Mouse (Mus musculus) embryonic facial prominence, embryonic 10.5 days (tissue): Measurements from ENCODE around the gene Eri2. TPM values are rescaled to one million over a fixed set of nuclear protein-coding genes. Genes with fewer than 3 reads are reported as not detected.
A peak's percentile ranks its signal among the peaks of the same experiment; 100 is the strongest.
"Not testable (repeated sequence)": the region's sequence is repeated elsewhere in the genome, so short reads cannot be mapped to it uniquely, and the experiment has no call there.

Experiments used
- DNase-seq: peaks from one replicate; pipeline ENCODE4 v3.0.0-alpha.2; 2017; ENCODE audit warnings: low spot score
- H3K27ac ChIP-seq: fragments of 300-500 bp; sonication (generic); replicated peaks from 2 replicates; pipeline ENCODE4 v1.5.1; 2016; ENCODE audit warnings: mild to moderate bottlenecking
- H3K27me3 ChIP-seq: fragments of 300-500 bp; sonication (generic); replicated peaks from 2 replicates; pipeline ENCODE4 v1.6.1; 2016; ENCODE audit warnings: low read depth, mild to moderate bottlenecking; ENCODE audit not compliant: poor library complexity, severe bottlenecking
- H3K36me3 ChIP-seq: fragments of 300-500 bp; sonication (generic); replicated peaks from 2 replicates; pipeline ENCODE4 v1.6.1; 2016; ENCODE audit warnings: mild to moderate bottlenecking, moderate library complexity
- H3K4me1 ChIP-seq: fragments of 300-500 bp; sonication (generic); 2 replicates; pipeline ENCODE4 v1.6.1; 2016
- H3K4me3 ChIP-seq: fragments of 300-500 bp; sonication (generic); 2 replicates; pipeline ENCODE4 v1.5.1; 2016; ENCODE audit warnings: mild to moderate bottlenecking, moderate library complexity
- H3K9me3 ChIP-seq: fragments of 300-500 bp; sonication (generic); 2 replicates; pipeline ENCODE4 v1.6.1; 2016; ENCODE audit warnings: mild to moderate bottlenecking
- WGBS: fragments of 180-500 bp; shearing (Covaris S2); methylation state at CpG from one replicate; pipeline ENCODE4 v1.1.7; 2016; 5-methylcytosine and 5-hydroxymethylcytosine counted together
- polyA plus RNA-seq: library from polyadenylated mRNA; unstranded; fragments of >200 nt; fragmentation: Nextera tagmentation; extraction: Ambion mirVana; gene quantifications from 2 replicates; pipeline ENCODE4 v1.2.1, GENCODE M21; 2016

The Eri2 gene
- polyA plus RNA-seq, 1 experiment from 2014 or later, result 28.1 TPM

DNA sequence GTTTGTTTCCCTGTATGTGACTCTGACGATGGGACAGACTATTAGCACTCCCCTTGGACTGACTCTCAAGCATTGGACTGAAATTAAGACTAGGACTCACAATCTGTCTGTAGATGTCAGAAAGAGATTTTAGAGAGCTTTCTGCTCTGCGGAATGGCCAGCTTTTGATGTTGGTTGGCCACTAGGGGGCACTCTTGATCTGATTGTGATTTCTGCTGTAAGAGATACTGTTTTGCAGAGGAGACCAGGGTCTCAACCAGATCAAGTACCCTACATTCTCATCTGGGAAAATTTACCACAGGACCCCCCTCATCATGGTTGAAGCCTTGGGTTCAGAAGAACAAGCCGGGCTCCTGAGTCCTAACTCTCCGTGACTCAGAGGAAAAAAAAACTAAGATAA is 62.6 kb downstream of the Eri2 start:
- 84% methylated on average over 4 of the region's 4 CpGs for WGBS
- peak; percentile 24 for DNase-seq

GRCm38 (mm10) chr7:119727621-119728020 is 66.2 kb downstream of the Eri2 start:
- Histone ChIP-seq H3K36me3 (no peaks in the 10 kb centered on the region), H3K4me3 (no peak overlapping the region), H3K4me1 (no peaks in the 10 kb centered on the region), H3K27me3 (no peaks in the 10 kb centered on the region), H3K27ac (no peak overlapping the region), H3K9me3 (no peaks in the 10 kb centered on the region; the same call in 1 of the 2 replicates)
- 93% methylated on average over 2 of the region's 2 CpGs for WGBS
- no peak for DNase-seq

More for the DNA sequence above, 62.6 kb downstream of the Eri2 start:
- not testable (repeated sequence) for H3K27ac ChIP-seq, H3K9me3 ChIP-seq, H3K36me3 ChIP-seq, H3K4me3 ChIP-seq, H3K4me1 ChIP-seq, H3K27me3 ChIP-seq

DNA sequence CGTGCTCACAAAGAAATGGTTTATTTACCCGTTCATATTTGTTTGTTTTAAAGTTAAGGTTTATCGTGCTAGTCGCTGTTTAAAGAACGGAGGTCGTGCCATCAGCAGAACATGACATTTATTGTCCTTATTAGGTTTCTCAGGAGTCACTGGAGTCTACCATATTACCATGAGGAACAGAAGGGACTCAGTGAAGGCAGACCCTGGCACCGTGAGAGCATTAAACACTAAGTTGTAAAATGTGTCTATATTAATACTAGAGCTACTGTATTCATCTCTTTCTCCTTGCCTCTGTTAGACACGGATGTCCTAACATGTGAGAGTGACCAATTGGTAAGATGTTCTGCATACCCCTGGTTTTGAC is 72.9 kb downstream of the Eri2 start:
- Histone ChIP-seq H3K9me3 (no peaks in the 10 kb centered on the region), H3K27ac (peak overlapping the region; percentile 93; the same call in 1 of the 2 replicates), H3K4me3 (peak overlapping the region; percentile 96), H3K27me3 (no peaks in the 10 kb centered on the region), H3K36me3 (peaks cover 32% of the 10 kb centered on the region), H3K4me1 (peaks cover 8% of the 10 kb centered on the region)
- DNase-seq, result no peak
- WGBS, result 17% methylated on average over 8 of the region's 8 CpGs

DNA sequence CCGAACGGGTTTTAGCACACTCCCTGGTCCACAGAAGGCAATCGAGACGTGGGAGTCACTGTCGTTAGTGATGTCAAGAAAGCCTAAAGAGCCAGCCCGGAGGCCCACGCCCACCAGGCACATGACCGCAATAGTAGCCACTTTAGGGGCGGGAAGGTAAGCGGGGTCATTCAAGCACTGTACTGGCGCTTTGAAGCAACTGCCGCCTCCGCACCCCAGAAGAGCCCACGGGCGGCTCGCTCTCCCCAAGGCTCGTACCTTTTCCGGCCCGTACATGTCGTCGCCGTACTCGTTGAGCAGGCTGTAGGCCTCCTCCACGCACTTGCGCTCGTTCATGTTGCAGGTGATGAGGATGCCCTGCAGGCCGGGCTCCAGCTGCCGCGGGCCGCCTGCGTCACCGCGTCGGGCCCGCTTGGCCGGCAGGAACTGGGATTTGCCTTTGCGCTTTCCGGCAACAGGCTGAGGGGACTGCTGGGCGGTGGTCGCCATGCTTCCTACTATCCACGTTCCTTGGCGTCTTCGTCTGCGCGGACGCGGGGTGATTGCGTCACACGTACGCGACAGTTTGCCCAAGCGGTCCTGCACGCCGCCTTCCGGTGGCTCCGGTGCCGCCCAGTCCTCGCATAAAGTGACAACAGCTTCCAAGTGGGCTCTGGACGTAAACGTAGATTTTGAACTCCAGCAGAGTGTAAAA is 73.5 kb downstream of the Eri2 start, which contains the start of gene Thumpd1:
Gene Thumpd1 (minus strand): TSS at position 546 of the 694 bp plus-strand sequence.
- Histone ChIP-seq H3K9me3 (no peaks in the 10 kb centered on the region), H3K4me1 (peaks cover 8% of the 10 kb centered on the region), H3K36me3 (peaks cover 38% of the 10 kb centered on the region), H3K27me3 (no peaks in the 10 kb centered on the region), H3K4me3 (peak within 1 kb of the TSS; percentile 96), H3K27ac (peak within 1 kb of the TSS; percentile 93)
- under 1% methylated on average over 60 of the region's 60 CpGs for WGBS
- peak; percentile 93 for DNase-seq

Other genes with a start within 250 kb of the Eri2 start
- gene Acsm2, start 239.7 kb downstream of the Eri2 start, polyA plus RNA-seq, result not detected in 2 replicates
- gene Acsm1, start 187.0 kb downstream of the Eri2 start, polyA plus RNA-seq, result not detected in 2 replicates
- gene Acsm4, start 104.0 kb downstream of the Eri2 start, polyA plus RNA-seq, result 0.06 and 1.1 TPM in 2 replicates
- gene Thumpd1, start 73.3 kb downstream of the Eri2 start, polyA plus RNA-seq, result 105 and 107 TPM in 2 replicates
- 0.15 TPM in 1 of 2 replicates, not detected in the other for gene Acsm3, start 33.1 kb downstream of the Eri2 start, polyA plus RNA-seq
- gene Rexo5, start 52 bp downstream of the Eri2 start, polyA plus RNA-seq, result 25.5 and 27.1 TPM in 2 replicates
- gene Lyrm1, start 101.8 kb upstream of the Eri2 start, polyA plus RNA-seq, result 8.0 and 8.6 TPM in 2 replicates
- 12.3 and 14.1 TPM in 2 replicates for gene Dcun1d3, start 102.2 kb upstream of the Eri2 start, polyA plus RNA-seq